Comparison of ENCODE assay signal across 32 mouse cellular contexts in genomic region chr4:125195901-125196435, GRCm38 (mm10).
A peak's percentile ranks its signal among the peaks of the same experiment; 100 is the strongest.
DNase-seq lines count a peak whose midpoint lies in the region; ATAC-seq and TF ChIP-seq lines count a peak whose summit lies in the region.
"Had no signal": no experiment of that assay in that cellular context is flagged by ENCODE, and none has a peak within 500 bp of the region (broad histone marks: within the 10 kb centered on the region; RNA-seq: fewer than 3 reads in every experiment).

No protein-coding gene starts in this region.

- no peaks in the 10 kb centered on the region for H3K36me3 ChIP-seq in midbrain, embryonic 13.5 days
- H3K36me3 ChIP-seq in midbrain, postnatal 0 days (ENCODE audit: insufficient read depth, low read length), result no peaks in the 10 kb centered on the region
- H3K36me3 ChIP-seq: heart, embryonic 15.5 days; hindbrain, embryonic 12.5 days; intestine, embryonic 15.5 days; limb, embryonic 10.5 days; limb, embryonic 15.5 days; midbrain, embryonic 10.5 days; neural tube, embryonic 12.5 days had no signal

- DNase-seq in adrenal gland, postnatal 14 days, result peak; percentile 58
- DNase-seq in adrenal gland, adult 8-10 months, result no peak
- DNase-seq in midbrain, postnatal 0 days (ENCODE audit: low spot score), result no peak
- DNase-seq in thymus, postnatal 25 days, result no peak
- no peak for DNase-seq in liver
- DNase-seq: adrenal gland, postnatal 25 days; cerebellum, adult 18-20 months; cerebellum, postnatal 10 days; kidney, postnatal 4 days; lung, adult 2 months; lung, postnatal 10 days; right cerebral cortex, adult 18-20 months; spleen, adult 18-20 months; thymus, adult 18-20 months; thymus, postnatal 4 days had no signal

- peaks cover 65% of the 10 kb centered on the region for H3K27me3 ChIP-seq in midbrain, embryonic 13.5 days
- 0 out of 2 replicates have a peak, but pooled peaks cover 3% of the 10 kb centered on the region for H3K27me3 ChIP-seq in midbrain, postnatal 0 days (ENCODE audit: insufficient read depth, low read length)

- no peak overlapping the region for H3K4me2 ChIP-seq in midbrain, embryonic 13.5 days (replicated peaks)
- H3K4me2 ChIP-seq in midbrain, postnatal 0 days (ENCODE audit: low read depth, low read length, poor library complexity, severe bottlenecking), result no peak overlapping the region
- H3K4me2 ChIP-seq: heart, embryonic 15.5 days; hindbrain, embryonic 12.5 days; intestine, embryonic 15.5 days; limb, embryonic 15.5 days had no signal

- H3K9me3 ChIP-seq in midbrain, embryonic 13.5 days, result no peaks in the 10 kb centered on the region
- H3K9me3 ChIP-seq in midbrain, postnatal 0 days (ENCODE audit: low read length), result no peaks in the 10 kb centered on the region
- H3K9me3 ChIP-seq: heart, embryonic 15.5 days; hindbrain, embryonic 12.5 days; intestine, embryonic 15.5 days; limb, embryonic 10.5 days; limb, embryonic 15.5 days; midbrain, embryonic 10.5 days; neural tube, embryonic 12.5 days had no signal

- H3K4me1 ChIP-seq in midbrain, embryonic 13.5 days (replicated peaks), result peaks cover 56% of the 10 kb centered on the region
- peaks cover 4% of the 10 kb centered on the region; the same call in 1 of the 2 replicates for H3K4me1 ChIP-seq in midbrain, postnatal 0 days (ENCODE audit: insufficient read depth, low read length)
- H3K4me1 ChIP-seq: heart, embryonic 15.5 days; intestine, embryonic 15.5 days; limb, embryonic 15.5 days had no signal

- WGBS in midbrain, embryonic 13.5 days, result 67% methylated on average over 7 of the region's 7 CpGs
- 79% methylated on average over 7 of the region's 7 CpGs for WGBS in midbrain, postnatal 0 days

- no peak overlapping the region for H3K9ac ChIP-seq in midbrain, embryonic 13.5 days (replicated peaks)
- H3K9ac ChIP-seq in midbrain, postnatal 0 days (replicated peaks; ENCODE audit: low read length, poor library complexity, severe bottlenecking), result no peak overlapping the region
- H3K9ac ChIP-seq: heart, embryonic 15.5 days; hindbrain, embryonic 12.5 days; intestine, embryonic 15.5 days; limb, embryonic 15.5 days; liver, embryonic 14.5 days; neural tube, embryonic 12.5 days had no signal

- TF ChIP-seq CTCF in midbrain, postnatal 0 days (IDR thresholded peaks at IDR 0.05), result no peak

- no peak for ATAC-seq in midbrain, embryonic 13.5 days
- no peak for ATAC-seq in midbrain, postnatal 0 days (ENCODE audit: low FRiP score)
- ATAC-seq in granulocyte monocyte progenitor cell, adult 5-6 weeks (replicated peaks; ENCODE audit: poor library complexity, severe bottlenecking), result peak; percentile 76
- ATAC-seq: activated CD4-positive, CD25-positive, alpha-beta regulatory T cell, adult 4 months; hindbrain, postnatal 0 days; intestine, embryonic 15.5 days; midbrain, embryonic 16.5 days had no signal

- 0 out of 2 replicates have a peak overlapping the region, but pooled peaks have one; percentile 76 for H3K27ac ChIP-seq in midbrain, embryonic 13.5 days
- H3K27ac ChIP-seq in midbrain, postnatal 0 days (ENCODE audit: low read depth, low read length), result no peak overlapping the region
- H3K27ac ChIP-seq: heart, embryonic 15.5 days; hindbrain, postnatal 0 days; intestine, embryonic 15.5 days; kidney, postnatal 0 days; limb, embryonic 10.5 days; limb, embryonic 15.5 days; liver, embryonic 14.5 days; macrophage; midbrain, embryonic 10.5 days; neural tube, embryonic 12.5 days; stomach, postnatal 0 days had no signal

- H3K4me3 ChIP-seq in midbrain, embryonic 13.5 days (replicated peaks), result no peak overlapping the region
- H3K4me3 ChIP-seq in midbrain, postnatal 0 days (ENCODE audit: low read depth, low read length), result no peak overlapping the region
- H3K4me3 ChIP-seq: heart, embryonic 15.5 days; hindbrain, embryonic 12.5 days; intestine, embryonic 15.5 days; limb, embryonic 10.5 days; limb, embryonic 15.5 days; midbrain, embryonic 10.5 days; myocyte; neural tube, embryonic 12.5 days had no signal
